Mouse (Mus musculus) heart, postnatal 0 days (tissue): ENCODE data around the gene A4galt.

Source experiments
- CTCF ChIP-seq: IDR thresholded peaks from 2 replicates; pipeline ENCODE4 v1.5.1; 2016; ENCODE audit warnings: antibody characterized with exemption, control low read depth, low read depth
- EP300 ChIP-seq: IDR thresholded peaks from 2 replicates; pipeline ENCODE4 v1.6.1; 2016; ENCODE audit warnings: antibody characterized with exemption, low read depth

- TF ChIP-seq CTCF: no peak
- no peak for TF ChIP-seq EP300
Observed at GRCm38 (mm10) chr15:83278579-83278978, 27.0 kb upstream of the A4galt start.
